Mouse (Mus musculus) CH12.LX (cell line): ENCODE measurements around the gene Anp32e. TPM values are rescaled to one million over a fixed set of nuclear protein-coding genes. Genes with fewer than 3 reads are reported as not detected.
A peak's percentile ranks its signal among the peaks of the same experiment; 100 is the strongest.

ENCODE experiments used
- DNase-seq: peaks from one replicate; pipeline ENCODE4 v3.0.0-alpha.2; 2013; ENCODE audit errors: extremely low read depth
- H3K27ac ChIP-seq: 2 replicates; pipeline ENCODE4 v1.5.1; 2012; ENCODE audit warnings: low read depth, mild to moderate bottlenecking, control low read depth, moderate library complexity; ENCODE audit not compliant: insufficient read depth
- H3K27me3 ChIP-seq: replicated peaks from 2 replicates; pipeline ENCODE3; 2012; ENCODE audit warnings: inconsistent platforms
- H3K36me3 ChIP-seq, 2 experiments: replicated peaks in 1 of 2; 2 replicates each; pipeline versions ENCODE3 to v1.6.1; 2012; ENCODE audit warnings: inconsistent platforms in 1 of 2, low read length in 1 of 2, mild to moderate bottlenecking in 1 of 2, mixed read lengths in 1 of 2, moderate library complexity in 1 of 2; ENCODE audit not compliant: control insufficient read depth in 1 of 2, insufficient read depth in 1 of 2
- H3K4me1 ChIP-seq, 2 experiments: 2 replicates each; pipeline ENCODE4 v1.6.1; 2012; ENCODE audit warnings: inconsistent platforms in 1 of 2, moderate library complexity in 1 of 2; ENCODE audit not compliant: insufficient read depth in 2 of 2, control insufficient read depth in 1 of 2
- H3K4me2 ChIP-seq: 2 replicates; pipeline ENCODE4 v1.6.1; 2012; ENCODE audit warnings: low read depth, mild to moderate bottlenecking, control low read depth; ENCODE audit not compliant: poor library complexity, insufficient read depth, severe bottlenecking
- H3K4me3 ChIP-seq, 3 experiments: fragments of 150-350 bp in 1 of 3; sonication (generic) in 1 of 3; replicated peaks in 1 of 3; 2 replicates each; pipeline versions ENCODE3 to v1.5.1; 2011 to 2012; ENCODE audit warnings: low read depth in 2 of 3, low read length in 2 of 3, mild to moderate bottlenecking in 2 of 3, moderate library complexity in 2 of 3, control low read depth in 1 of 3, improper control_type of control experiment in 1 of 3, inconsistent platforms in 1 of 3, mixed read lengths in 1 of 3; ENCODE audit not compliant: poor library complexity in 1 of 3
- H3K79me2 ChIP-seq: replicated peaks from 2 replicates; pipeline ENCODE4 v1.6.1; 2012; ENCODE audit warnings: mild to moderate bottlenecking, moderate library complexity; ENCODE audit not compliant: control insufficient read depth, poor library complexity, insufficient read depth, severe bottlenecking; ENCODE audit errors: extremely low read depth
- H3K9ac ChIP-seq: 2 replicates; pipeline ENCODE4 v1.6.1; 2012; ENCODE audit warnings: low read depth, mild to moderate bottlenecking, control low read depth, moderate library complexity; ENCODE audit not compliant: insufficient read depth
- H3K9me3 ChIP-seq: replicated peaks from 2 replicates; pipeline ENCODE3; 2012; ENCODE audit warnings: low read length, inconsistent platforms, mixed read lengths
- BHLHE40 ChIP-seq: IDR thresholded peaks from 2 replicates; pipeline ENCODE4 v1.6.1; 2011; ENCODE audit warnings: mild to moderate bottlenecking, low read depth, low read length, improper control_type of control experiment
- CHD2 ChIP-seq: IDR thresholded peaks from 2 replicates; pipeline ENCODE4 v1.6.1; 2011; ENCODE audit warnings: low read length, improper control_type of control experiment
- EP300 ChIP-seq: IDR thresholded peaks from 2 replicates; pipeline ENCODE4 v1.6.1; 2011; ENCODE audit warnings: low read length, improper control_type of control experiment
- ETS1 ChIP-seq: conservative IDR thresholded peaks from 2 replicates; pipeline ENCODE4 v1.6.1; 2012; ENCODE audit warnings: low read depth, mild to moderate bottlenecking, inconsistent platforms, low read length, improper control_type of control experiment, moderate library complexity
- IRF4 ChIP-seq: IDR thresholded peaks from 2 replicates; pipeline ENCODE4 v1.6.1; 2014; ENCODE audit warnings: low read depth, mild to moderate bottlenecking, inconsistent platforms, low read length, improper control_type of control experiment
- JUND ChIP-seq: conservative IDR thresholded peaks from 2 replicates; pipeline ENCODE4 v1.6.1; 2011; ENCODE audit warnings: low read depth, low read length, improper control_type of control experiment
- MEF2A ChIP-seq: IDR thresholded peaks from 2 replicates; pipeline ENCODE4 v1.6.1; 2014; ENCODE audit warnings: low read depth, mild to moderate bottlenecking, inconsistent platforms, low read length, improper control_type of control experiment, borderline replicate concordance
- PAX5 ChIP-seq: IDR thresholded peaks from 2 replicates; pipeline ENCODE4 v1.6.1; 2012; ENCODE audit warnings: low read length, inconsistent platforms, mixed read lengths
- USF1 ChIP-seq: IDR thresholded peaks from 2 replicates; pipeline ENCODE4 v1.6.1; 2014; ENCODE audit warnings: low read depth, mild to moderate bottlenecking, inconsistent platforms, low read length, improper control_type of control experiment
- ZC3H11A ChIP-seq: IDR thresholded peaks from 2 replicates; pipeline ENCODE4 v1.6.1; 2012; ENCODE audit warnings: low read depth, mild to moderate bottlenecking, inconsistent platforms, low read length, improper control_type of control experiment
- ZMIZ1 ChIP-seq: IDR thresholded peaks from 2 replicates; pipeline ENCODE4 v1.6.1; 2012; ENCODE audit warnings: low read depth, mild to moderate bottlenecking, inconsistent platforms, low read length, improper control_type of control experiment
- ZNF384 ChIP-seq: IDR thresholded peaks from 2 replicates; pipeline ENCODE4 v1.6.1; 2012; ENCODE audit warnings: low read depth, low read length, improper control_type of control experiment, inconsistent platforms
- dilution Hi-C: fragments of 300-500 bp; cut with MboI; formaldehyde crosslinking; loops from 2 replicates; pipeline ENCODE4 v1.14.3; 2020; ENCODE audit warnings: low sequenced_read_pairs; ENCODE audit not compliant: extremely low pct_unique_long_range_greater_than_20kb, extremely low pct_ligation_motif_present
- in situ Hi-C: fragments of 300-500 bp; cut with MboI; formaldehyde crosslinking; loops from 3 replicates; pipeline ENCODE4 v1.14.3; 2019; ENCODE audit warnings: low sequenced_read_pairs, low pct_ligation_motif_present, low pct_unique_long_range_greater_than_20kb, mixed read lengths
- polyA plus RNA-seq: library from polyadenylated mRNA; unstranded; fragments of >175 nt; gene quantifications from 2 replicates; pipeline ENCODE4 v1.2.1, GENCODE M21; 2012; ENCODE audit warnings: low read depth; ENCODE audit not compliant: insufficient read length
- total RNA-seq, 2 experiments: library from RNA; depleted of rRNA; stranded (reverse); fragments of 300-350 nt in 1 of 2; fragments of >200 nt in 1 of 2; gene quantifications; 2 replicates each; pipeline ENCODE4 v1.2.3; 2012 to 2014

Gene Anp32e
- total and polyA plus RNA-seq, 3 experiments = 74.2 to 439 (median 85.2) TPM

- H3K36me3 ChIP-seq = peaks cover 0 to 7% of the 10 kb centered on the region in 2 experiments
- H3K27me3 ChIP-seq = peaks cover 12% of the 10 kb centered on the region
- peak within 1 kb of the TSS in 1 of 3 experiments; percentile 33 for H3K4me3 ChIP-seq
- no peak for DNase-seq
- in situ Hi-C loops = loop anchor here (5.0 kb wide), 1 partner anchor 37 kb away; no protein-coding TSS in a partner anchor
- no peaks in the 10 kb centered on the region for H3K79me2 ChIP-seq
- no peaks in the 10 kb centered on the region for H3K9me3 ChIP-seq
- H3K4me1 ChIP-seq = peaks cover 7 to 9% of the 10 kb centered on the region in 2 experiments; a peak in 3 of 4 replicates
- no peak within 1 kb of the TSS; the same call in 1 of the 2 replicates for H3K9ac ChIP-seq
- no peak within 1 kb of the TSS for H3K27ac ChIP-seq
- peak within 1 kb of the TSS; percentile 100 for H3K4me2 ChIP-seq
- TF ChIP-seq EP300 = no peak
- no peak for TF ChIP-seq ZMIZ1
- TF ChIP-seq ZNF384 = no peak
- no peak for TF ChIP-seq ETS1
- TF ChIP-seq, all 38 proteins: peak for 0
- dilution Hi-C loops = no loop called here
These were observed 24.5 kb upstream of the Anp32e start, which contains the start of gene Car14 for GRCm38 (mm10) chr3:95904568-95904967. Car14 (minus strand) TSS chr3:95904691.

GRCm38 (mm10) chr3:95905146-95905939 lies 23.7 kb upstream of the Anp32e start:
- Histone ChIP-seq H3K9me3 (no peaks in the 10 kb centered on the region), H3K9ac (no peak overlapping the region; the same call in 1 of the 2 replicates), H3K36me3 (peaks cover 0 to 4% of the 10 kb centered on the region in 2 experiments), H3K27ac (no peak overlapping the region), H3K4me2 (peak overlapping the region; percentile 100; the same call in 1 of the 2 replicates), H3K27me3 (peaks cover 12% of the 10 kb centered on the region), H3K4me3 (peak overlapping the region in 1 of 3 experiments; percentile 33), H3K79me2 (no peaks in the 10 kb centered on the region), H3K4me1 (peaks cover 2 to 8% of the 10 kb centered on the region in 2 experiments)
- dilution Hi-C loops = no loop called here
- in situ Hi-C loops = no loop called here
- TF ChIP-seq PAX5 = no peak
- TF ChIP-seq ZC3H11A = no peak
- no peak for TF ChIP-seq CHD2
- no peak for TF ChIP-seq IRF4
- TF ChIP-seq BHLHE40 = peak; percentile 19
- TF ChIP-seq USF1 = peak; percentile 63
- no peak for TF ChIP-seq JUND
- TF ChIP-seq ZMIZ1 = no peak
- no peak for TF ChIP-seq MEF2A
- no peak for DNase-seq
